Mouse (Mus musculus) layer of hippocampus, adult 9-11 months (tissue): ENCODE results near the gene Dlat.
A peak's percentile ranks its signal among the peaks of the same experiment; 100 is the strongest.
"Not testable (repeated sequence)": the region's sequence is repeated elsewhere in the genome, so short reads cannot be mapped to it uniquely, and the experiment has no call there.

Source experiments
- DNase-seq: peaks from one replicate; pipeline ENCODE4 v3.0.0; 2022

The Dlat gene

DNA sequence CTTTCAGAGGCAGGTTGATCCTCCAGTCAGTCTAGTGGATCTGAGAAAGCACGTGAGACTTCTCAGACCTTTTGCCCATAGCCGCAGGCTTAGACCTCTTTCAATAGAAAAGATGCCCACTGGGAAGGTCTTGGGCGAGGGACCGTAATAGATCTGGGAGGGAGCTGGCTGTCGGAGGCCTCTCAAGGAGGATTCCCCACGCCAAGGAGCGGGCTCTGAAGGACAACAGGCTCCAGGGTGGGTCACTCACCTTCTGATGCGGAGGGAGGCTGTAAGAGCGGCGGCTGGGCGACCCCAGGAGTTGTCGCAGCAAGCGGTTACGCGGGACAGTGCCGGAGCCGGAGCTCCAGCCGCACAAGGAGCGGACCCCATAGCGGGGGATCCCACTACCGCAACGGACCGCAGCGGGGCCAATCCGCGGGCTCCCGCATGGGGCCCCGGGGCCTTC, 615 bp downstream of the Dlat start:
- no peak for DNase-seq

DNA sequence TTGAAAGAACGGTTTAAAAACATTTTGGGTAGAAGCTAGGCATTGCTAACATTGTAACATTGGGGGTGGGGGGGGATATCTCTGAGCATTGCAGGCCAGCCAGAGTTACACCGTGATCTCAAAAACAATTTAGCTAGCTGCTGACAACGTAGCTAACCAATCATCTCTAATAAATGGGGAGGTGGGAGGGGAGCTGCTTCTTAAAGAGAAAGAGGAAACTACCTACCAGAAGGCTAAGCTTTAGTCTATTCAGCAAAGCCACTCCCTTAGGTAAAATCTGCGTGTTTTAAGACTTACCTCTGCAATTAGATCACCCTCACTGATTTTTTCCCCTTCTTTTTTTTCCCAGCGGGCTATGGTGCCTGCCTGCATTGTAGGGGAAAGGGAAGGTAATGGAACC, 1.2 kb downstream of the Dlat start:
- DNase-seq = no peak

DNA sequence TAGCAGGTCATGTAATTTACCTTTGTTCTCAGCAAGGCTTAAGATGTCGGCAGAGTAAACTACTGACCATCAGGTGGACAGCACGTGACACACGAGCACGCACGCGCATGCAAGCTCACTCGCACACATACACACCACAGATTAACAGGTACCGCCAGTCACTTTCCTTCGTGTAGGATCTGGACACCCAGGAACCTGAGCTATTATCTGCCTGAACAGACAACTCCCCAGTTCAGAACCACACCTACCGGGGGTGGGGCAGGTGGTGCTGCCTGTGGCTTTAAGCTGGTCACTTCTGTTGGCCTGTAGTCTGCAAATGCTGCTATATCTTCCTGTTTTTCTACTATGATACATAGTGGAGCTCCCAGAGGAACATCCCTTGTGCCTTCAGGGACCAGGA, 9.1 kb downstream of the Dlat start:
- no peak for DNase-seq

DNA sequence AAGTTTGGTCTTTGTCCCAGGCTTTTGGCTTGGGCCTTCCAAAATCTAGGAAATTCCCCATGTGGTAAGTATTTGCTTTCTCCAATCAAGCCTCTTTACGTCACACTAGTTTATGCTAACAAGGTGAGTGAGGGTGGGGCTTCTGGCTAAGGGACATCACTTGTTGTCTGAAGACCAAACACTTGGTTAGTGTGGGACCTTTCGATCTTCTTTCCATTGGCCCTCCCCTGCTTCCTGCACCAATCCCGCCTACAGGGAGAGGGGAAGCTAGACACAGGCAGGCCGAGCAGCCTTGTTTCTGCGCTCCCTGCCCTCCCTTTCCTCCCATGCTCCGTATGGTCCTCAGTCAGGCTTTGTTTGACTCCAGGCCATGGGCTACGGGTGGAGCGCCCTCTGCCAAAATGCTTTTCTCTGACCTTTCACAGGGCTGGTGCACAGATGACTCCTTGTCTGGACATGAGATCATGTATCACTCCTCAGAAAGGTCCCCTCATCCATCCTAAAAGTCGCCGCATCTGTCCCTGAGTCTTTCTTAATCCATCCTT, 12.7 kb downstream of the Dlat start:
- DNase-seq = no peak

DNA sequence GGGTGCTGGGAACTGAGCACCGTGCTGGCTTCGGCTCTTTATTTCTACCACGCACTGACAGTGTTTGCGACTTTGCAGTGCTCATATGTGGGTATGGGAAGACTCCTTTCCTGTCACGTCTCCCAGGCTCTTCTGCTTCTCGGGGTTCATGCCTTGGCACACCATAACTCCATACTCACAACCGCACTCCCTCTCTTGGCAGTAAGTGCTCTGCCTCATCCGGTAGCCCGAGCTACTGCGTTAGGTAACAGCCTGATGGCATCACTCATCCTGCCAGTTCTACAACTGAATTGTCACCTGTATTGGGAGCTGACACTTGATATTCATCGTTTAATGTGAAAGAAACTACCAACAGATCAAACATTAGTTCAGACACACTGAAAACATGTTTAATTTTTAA, 25.3 kb downstream of the Dlat start:
- no peak for DNase-seq

DNA sequence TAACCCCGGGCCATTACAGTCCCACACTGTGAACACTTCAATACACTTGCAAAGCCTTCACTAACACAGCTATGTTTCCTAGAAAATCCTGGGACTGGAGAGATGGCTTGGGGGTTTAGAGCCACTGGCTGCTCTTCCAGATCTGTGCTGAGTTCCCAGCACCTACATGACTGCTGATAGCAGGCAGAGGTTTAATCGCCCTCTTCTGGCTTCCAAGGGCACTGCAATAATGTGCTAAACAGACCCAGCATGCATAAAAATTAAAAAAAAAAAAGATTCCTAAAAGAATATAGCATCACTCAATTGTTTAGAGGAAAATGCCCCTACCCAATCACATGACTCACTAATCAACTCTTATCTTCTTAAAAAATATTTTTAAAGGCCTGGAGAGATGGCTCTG, 26.5 kb downstream of the Dlat start:
- DNase-seq = no peak

DNA sequence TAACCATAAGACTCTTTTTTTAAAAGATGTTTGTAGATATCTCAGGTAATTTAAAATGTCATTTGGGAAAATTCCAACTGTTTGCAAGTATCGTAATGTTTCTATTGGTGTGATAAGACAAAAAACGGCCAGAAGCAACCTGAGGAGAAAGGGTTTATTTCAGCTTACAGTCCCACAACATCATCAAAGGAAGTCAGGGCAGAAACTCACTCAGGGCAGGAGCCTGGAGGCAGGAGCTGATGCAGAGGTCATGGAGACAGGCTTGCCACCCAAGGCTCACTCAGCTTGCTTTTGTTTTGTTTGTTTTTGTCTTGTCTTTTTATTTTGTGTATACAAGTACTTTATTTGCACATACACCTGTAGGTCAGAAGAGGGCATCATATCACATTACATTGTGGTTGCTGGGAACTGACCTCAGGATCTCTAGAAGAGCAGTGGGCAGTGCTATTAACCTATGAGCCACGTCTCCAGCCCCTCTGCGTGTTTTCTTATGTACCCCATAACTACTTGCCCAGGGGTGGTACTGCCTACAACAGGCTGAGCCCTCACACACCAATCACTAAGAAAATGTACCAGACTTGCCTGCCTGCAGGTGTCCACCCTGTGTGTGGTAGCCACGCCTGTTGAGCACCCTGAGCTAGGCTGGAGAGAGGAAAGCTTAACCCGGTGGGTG, 27.4 kb downstream of the Dlat start:
- no peak for DNase-seq

DNA sequence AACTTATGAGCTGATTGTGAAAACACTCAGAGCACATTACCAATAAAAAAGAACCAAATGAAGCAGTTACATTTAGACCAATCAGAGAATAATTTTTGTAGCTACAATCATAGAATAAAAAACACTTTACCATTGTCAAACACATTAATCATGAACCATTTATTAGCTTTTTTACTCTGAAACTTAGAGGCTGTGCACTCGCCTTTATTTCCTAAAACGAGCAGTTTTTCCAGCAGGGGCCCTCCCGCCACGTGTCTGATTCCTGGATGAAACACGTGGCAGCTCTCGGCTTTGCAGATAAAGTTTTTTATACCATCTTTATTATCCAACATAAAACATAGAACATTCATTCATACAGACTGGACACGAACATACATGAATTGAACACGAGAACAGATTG, 28.7 kb downstream of the Dlat start:
- not testable (repeated sequence) for DNase-seq

DNA sequence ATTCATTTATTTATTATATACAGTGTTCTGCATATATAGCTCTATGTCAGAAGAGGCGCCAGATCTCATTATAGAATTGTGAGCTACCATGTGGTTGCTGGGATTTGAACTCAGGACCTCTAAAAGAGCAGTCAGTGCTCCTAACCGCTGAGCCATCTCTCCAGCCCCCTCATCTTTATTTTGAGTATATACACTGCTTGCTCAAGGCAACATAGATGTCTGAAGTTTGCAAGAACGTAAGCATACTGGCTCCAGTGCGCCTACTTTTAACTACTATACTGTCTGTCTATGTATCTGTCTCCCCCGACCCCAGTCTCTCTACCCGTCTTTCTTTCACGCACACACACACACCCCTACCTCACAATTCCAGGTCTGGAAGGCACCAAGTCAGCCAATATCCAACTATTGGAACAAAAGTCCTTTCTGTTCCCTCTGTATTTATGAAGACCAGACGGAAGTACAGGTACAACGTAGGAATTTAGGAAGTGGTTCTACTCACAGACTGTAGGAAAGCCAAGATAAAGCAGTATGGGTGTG, 41.7 kb downstream of the Dlat start:
- no peak for DNase-seq

DNA sequence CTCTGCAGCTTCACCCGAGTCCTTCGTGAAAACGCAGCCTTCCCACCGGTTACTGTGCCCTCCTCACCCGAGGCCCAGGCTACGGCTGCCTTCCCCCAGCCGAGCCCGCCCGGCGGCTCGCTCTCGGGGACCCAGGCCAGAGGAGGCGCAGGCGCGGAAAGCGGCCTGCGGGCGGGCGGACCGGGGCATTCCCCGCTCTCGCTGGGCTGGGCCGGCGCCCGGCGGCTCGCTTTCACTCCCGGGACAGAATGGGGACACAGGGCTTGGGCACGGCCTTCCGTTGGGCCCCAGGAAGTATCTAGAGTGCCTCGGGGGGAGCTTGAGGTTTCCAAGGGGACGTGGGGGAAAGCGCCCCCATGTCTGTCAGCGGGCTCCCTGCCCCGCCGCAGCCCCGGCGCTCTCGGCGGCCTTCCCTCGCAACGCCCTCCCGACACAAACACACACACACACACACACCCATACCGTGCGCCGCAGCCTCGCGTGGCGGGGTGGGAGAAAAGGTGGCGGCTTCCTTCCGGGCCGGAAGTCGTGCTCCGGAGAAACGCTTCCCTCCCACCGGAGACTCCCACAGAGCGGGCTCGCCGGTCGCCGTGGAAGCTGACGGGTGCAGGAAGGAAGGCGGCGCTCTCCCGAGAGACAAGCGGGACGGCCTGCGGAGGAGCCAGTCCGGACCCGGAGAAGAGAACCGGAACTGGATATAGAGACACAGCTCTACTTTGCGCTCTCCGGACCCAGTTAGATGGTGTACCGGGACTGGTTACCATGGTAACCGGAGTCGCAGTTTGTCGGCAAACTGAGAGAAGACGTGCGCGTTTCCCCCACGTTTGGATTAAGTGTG, 42.6 kb downstream of the Dlat start, which contains the start of the genes Pih1d2 and Nkapd1:
Gene Pih1d2, plus strand, starts transcription at position 556 of the 838 bp plus-strand sequence.
Gene Nkapd1, minus strand, starts transcription at position 699 of the 838 bp plus-strand sequence.
- DNase-seq = peak; percentile 90

DNA sequence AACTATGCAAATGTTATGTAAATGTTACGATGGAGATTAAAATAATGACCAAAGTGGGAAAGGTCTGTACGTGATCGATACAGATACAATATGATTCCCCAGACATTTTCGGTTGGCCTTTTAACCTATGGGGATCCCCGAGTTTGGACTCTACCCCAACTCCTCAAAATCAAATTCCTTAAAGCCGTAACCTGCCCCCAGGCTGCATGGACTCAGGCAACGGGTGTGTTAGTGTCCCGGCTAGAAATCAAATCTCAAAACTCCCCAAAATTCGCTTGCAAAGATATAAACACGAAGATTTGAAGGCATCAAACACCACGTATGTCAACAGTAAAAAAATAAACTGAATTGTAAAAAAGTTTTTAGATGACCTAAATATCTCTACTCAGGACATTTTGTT, 43.4 kb downstream of the Dlat start:
- DNase-seq = no peak

DNA sequence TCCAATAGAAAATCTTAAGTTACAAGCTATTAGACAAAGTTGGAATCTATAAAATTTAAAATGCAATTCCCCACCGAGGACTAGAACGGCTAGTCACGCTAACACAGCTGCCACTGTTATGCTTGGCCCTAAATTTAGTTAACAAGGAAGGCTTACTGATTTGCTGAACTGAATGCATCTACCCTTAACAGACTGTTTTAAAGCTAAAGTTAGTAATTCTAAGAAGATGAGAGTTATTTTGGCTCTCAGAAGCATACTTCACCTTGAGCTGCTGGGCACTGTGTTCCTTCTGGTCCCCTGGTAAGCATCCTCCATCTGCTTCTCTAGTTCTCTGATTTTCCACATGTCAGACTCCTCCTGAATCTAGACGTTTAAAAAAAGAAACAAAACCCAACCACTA, 47.5 kb downstream of the Dlat start:
- peak; percentile 26 for DNase-seq

DNA sequence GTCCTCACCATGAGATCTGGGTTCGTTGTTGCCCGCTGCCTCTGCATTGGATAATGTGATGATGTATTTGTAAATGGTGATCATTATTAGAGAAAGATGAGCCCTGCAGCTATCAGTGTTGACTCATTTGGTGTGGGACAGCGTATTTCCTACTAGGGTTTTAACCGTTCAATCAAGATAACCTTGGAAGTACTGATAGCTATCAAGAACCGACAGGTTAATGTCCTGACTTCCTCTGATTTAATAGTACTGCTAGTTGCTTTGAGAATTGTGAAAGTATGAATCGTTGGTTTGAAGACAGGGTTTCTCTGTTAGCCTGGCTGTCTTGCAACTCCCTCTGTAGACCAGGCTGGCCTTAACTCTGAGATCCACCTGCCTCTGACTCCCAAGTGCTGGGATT, 55.2 kb downstream of the Dlat start:
- DNase-seq = no peak

DNA sequence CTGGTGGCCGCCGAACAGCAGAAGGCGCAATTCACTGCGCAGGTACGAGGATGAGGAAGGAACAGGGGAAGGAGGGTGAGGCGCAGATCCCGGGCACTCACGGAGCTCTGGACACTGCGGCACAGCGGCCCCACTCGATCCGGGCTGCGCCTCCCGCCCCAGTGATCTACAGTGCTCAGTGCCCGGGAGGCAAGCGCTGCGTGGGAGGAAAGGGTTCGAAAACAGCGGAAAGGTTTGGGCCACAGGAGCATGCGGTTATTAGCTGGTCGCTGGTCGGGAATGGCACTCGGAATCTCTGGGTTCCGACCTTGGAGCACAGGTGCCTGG, 55.6 kb downstream of the Dlat start:
- no peak for DNase-seq

DNA sequence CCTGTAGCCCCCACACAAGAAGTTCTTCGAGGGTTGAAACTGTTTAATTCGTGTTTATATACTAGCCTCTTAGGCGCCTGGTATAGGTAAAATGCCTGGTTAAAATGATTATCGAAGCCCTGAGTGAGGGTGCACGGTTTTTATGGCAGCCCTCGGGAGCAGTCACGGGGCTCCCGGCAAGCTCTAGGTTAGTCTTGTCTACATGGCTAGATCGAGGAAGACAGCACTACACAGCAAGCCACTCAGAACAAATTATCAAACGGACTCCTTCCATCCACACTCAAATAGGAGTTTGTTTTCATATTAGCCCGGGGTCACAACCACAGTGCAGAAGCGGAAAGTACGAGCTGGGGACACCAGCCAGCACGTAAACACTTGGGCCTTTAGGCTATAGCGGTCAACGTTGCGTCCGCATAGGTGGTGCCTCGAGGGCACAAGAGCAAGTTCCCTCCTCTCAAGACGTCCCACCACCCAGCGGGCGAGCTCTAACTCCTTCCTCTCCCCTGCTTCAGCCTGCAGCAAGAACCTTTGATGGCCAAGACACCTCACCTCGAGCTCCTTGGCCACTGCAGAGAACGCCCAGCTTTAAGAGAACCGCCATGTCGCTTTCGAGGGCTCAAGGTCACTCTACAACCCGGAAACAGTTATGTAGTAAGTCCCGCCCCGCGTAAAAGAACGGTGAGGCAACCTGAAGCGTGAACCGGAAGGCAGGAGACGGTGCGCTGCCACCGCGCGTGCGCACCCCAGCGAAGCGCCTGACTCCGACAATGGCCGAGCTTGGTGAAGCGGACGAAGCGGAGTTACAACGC, 56.2 kb downstream of the Dlat start, which contains the start of the genes Sdhd and Timm8b:
Gene Sdhd, minus strand, starts transcription at position 624 of the 809 bp plus-strand sequence.
Gene Timm8b, plus strand, starts transcription at position 722 of the 809 bp plus-strand sequence.
- DNase-seq = peak; percentile 96

DNA sequence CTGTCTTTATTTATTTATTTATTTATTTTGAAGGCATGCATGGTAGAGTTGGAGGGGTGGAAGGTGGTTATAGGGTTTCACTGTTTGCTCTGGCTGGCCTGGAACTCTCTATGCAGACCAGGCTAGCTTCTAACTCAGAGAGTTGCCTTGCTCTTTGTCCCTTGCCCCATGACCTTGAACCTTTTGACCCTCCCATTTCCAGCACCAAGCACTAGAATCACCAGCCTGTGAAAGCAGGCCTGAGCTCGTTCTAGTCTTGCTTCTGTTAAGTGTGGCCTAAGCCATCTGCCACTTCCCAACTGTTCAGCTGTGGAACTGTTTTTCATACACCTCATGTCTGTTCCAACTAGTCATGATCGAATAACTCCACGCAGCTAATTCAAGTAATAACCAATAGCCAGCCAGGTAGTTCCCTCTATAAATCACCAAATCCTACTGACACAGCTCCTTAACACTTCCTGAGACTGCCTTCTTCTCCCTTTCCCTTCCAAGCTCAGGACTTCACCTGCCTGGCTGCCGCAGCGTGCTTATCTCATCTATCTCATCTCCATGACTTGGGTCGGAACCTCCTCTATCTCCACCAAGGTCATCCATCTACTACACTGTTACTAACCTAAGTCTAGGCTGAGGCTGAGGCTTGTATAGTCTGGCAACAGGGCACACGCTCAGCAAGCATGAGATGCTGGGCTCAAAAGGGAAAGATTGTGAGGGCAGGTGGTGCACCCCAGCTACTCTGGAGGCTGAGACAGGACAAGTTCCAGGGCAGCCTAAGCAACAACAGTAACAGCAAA, 57.3 kb downstream of the Dlat start:
- DNase-seq = no peak

DNA sequence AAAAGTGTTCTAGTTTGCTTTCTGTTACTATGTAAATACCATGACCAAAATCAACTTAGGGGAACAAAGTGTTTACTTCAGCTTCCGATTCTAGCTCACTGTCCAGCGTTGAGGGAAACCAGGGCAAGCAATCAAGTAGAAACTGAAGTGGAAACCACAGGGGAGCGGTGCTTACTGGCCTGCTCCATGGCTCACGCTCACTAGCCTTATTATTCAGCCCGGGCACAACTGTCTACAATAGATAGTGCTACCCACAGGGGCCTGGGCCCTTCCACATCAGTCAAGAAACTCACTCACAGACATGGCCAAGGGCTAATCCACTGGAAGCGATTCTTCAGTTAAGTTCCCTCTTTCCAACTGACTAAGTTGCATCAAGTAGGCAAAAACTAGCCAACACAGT, 58.0 kb downstream of the Dlat start:
- DNase-seq = no peak

DNA sequence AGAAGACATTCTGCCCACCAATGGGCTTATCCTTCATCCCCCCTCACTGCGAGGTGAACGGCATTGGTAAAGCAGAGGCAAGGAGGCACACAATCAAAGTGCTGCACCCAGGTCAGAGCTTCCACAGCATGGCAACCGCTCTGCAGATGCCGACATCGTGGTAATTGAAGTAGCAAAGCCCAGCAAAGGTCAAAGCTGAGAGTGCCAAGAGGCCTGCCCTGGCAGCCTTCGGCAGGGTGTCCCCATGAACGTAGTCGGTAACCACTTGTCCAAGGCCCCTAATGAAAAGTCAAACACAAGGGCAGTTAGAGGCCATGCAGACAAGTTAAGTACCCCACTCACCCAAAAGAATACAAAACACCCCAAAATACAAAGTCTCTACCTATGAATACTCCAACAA, 62.6 kb downstream of the Dlat start:
- DNase-seq = no peak

DNA sequence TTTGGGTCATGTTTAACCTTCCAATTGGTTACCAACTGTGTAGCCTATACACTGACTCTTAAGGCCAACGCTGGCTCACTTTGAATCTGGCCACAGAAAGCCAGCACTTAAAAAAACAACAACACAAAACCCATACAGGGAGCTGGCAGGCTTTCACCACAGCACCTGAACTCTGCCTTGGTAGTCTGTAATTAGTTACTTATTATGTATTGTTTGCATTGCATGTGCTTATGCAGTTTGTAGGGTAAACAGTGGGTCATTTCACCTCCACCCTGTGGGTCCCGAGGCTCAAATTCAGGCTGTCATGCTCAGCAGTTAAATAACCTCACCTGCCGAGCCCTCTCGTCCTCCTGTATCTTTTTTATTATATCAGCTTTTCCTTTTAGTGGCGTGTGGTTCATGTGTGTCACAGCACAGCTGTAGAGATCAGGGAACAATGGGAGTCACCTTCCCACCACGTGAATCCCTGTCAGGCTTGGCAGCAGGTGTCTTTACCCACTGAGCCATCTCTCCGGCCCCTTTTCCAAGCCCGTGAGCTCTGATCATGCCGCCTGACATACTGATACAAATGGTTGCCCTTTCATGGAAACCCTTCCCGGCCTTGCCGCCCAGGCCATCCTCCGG, 64.7 kb downstream of the Dlat start:
- no peak for DNase-seq

DNA sequence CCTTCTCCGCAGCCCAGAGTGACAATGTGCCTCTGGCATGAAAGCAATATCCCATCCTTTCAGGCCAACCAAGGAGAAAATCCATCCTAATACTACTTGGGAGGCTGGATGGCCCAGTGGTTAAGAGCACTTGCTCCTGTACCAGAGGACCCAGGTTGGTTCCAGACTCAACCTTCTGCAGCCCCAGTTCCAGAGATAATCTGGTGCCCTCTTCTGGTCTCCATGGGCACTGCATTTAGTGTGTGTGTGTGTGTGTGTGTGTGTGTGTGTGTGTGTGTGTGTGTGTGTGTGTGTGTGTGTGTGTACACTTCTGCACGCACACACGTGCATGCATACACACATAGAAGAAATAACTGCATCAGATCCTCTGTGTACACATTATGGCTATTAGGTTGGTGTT, 66.0 kb downstream of the Dlat start:
- DNase-seq = no peak

DNA sequence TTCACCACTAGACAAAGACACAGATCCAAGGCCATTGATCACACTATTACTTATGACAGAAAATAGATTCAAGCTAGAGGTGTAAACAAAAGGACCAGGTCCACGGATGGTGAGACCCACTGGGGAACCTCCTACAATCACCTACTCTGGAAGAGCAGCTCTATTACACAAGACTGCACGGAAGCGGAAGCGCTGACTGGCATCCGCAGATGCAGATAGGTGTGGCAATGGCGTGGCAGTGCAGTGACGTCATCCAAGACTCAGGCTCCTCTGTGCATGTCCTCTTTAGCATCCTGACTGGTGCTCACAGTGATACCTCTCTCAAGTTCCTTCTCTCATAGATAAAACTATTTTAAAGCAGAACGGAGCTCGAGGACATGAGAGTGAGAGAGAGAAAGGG, 66.6 kb downstream of the Dlat start:
- no peak for DNase-seq
